Mouse (Mus musculus): ENCODE measurements around the gene Wwox.

Wwox gene

GRCm38 (mm10) chr8:115375361-115376047, 936.0 kb downstream of the Wwox start:
- TF ChIP-seq GATA4 (IDR thresholded peaks at IDR 0.05; ENCODE audit: insufficient replicate concordance, low read length), result no peak

GRCm38 (mm10) chr8:115377321-115377720, 937.9 kb downstream of the Wwox start:
- TF ChIP-seq GATA4 (IDR thresholded peaks at IDR 0.05; ENCODE audit: insufficient replicate concordance, low read length), result no peak

- no peak for TF ChIP-seq GATA4 (IDR thresholded peaks at IDR 0.05; ENCODE audit: insufficient replicate concordance, low read length)
These were observed 940.6 kb downstream of the Wwox start for GRCm38 (mm10) chr8:115380017-115380416.

- TF ChIP-seq GATA4 (IDR thresholded peaks at IDR 0.05; ENCODE audit: insufficient replicate concordance, low read length), result no peak
These were observed 951.6 kb downstream of the Wwox start for GRCm38 (mm10) chr8:115390921-115391504.

GRCm38 (mm10) chr8:115395840-115396239, 956.4 kb downstream of the Wwox start:
- no peak for TF ChIP-seq GATA4 (IDR thresholded peaks at IDR 0.05; ENCODE audit: insufficient replicate concordance, low read length)

- TF ChIP-seq GATA4 (IDR thresholded peaks at IDR 0.05; ENCODE audit: insufficient replicate concordance, low read length), result no peak
These were observed 958.5 kb downstream of the Wwox start for GRCm38 (mm10) chr8:115397981-115398380.

GRCm38 (mm10) chr8:115400013-115400720, 960.7 kb downstream of the Wwox start:
- TF ChIP-seq GATA4 (IDR thresholded peaks at IDR 0.05; ENCODE audit: insufficient replicate concordance, low read length), result no peak
